ENCODE assay signal across 13 mouse cellular contexts in the genomic region with DNA sequence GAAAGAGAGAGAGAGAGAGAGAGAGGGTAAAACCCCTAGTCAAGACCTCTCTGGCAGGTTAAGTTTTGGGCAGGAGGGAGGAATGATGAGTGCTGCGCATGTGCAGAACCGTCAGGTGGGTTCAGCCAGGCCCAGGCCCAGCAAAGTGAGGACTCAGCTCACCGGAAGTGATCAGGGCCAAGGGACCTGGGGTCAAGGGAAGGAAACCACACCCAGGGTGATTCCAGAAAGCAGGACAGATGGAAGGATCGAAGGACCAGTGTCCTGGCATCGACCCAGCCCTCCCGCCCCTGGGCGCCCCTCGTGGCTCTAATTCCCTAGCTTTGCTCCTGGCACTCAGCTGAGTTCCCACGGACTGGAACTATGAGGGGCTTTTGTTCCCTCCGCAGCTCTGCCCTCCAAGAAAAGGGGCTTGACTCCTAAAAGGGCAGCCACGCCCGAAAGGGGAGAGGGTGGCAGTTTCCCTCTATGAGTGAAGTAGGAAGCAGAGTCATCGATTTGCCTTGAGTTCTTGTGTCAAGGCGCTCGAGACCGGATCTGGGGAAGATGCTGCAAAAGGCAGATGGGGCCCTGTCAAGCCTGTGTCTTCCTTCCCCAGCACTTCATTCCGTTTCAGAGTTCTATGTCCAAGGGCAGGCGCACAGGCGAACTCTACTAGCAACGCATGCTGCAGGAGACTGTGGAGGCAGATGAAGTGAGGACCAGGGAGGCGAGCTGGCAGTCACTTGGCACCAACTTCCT. TPM values are rescaled to one million over a fixed set of nuclear protein-coding genes. Genes with fewer than 3 reads are reported as not detected.
DNase-seq lines count a peak whose midpoint lies in the region; ATAC-seq lines count a peak whose summit lies in the region.
"Had no signal": no experiment of that assay in that cellular context is flagged by ENCODE, and none has a peak within 500 bp of the region (broad histone marks: within the 10 kb centered on the region; RNA-seq: fewer than 3 reads in every experiment).

No protein-coding gene starts in this region.

- H3K27ac ChIP-seq in heart, embryonic 13.5 days (replicated peaks) = peak overlapping the region; percentile 56
- 0 out of 2 replicates have a peak overlapping the region, but pooled peaks have one; percentile 4 for H3K27ac ChIP-seq in embryonic facial prominence, embryonic 15.5 days (replicated peaks)
- peak overlapping the region; percentile 75 for H3K27ac ChIP-seq in hindbrain, embryonic 15.5 days (replicated peaks)
- peak overlapping the region; percentile 48; the same call in 1 of the 2 replicates for H3K27ac ChIP-seq in midbrain, embryonic 13.5 days
- H3K27ac ChIP-seq: kidney, postnatal 0 days; macrophage had no signal

- 0 out of 2 replicates have a peak overlapping the region, but pooled peaks have one; percentile 67 for H3K9ac ChIP-seq in heart, embryonic 13.5 days
- no peak overlapping the region for H3K9ac ChIP-seq in embryonic facial prominence, embryonic 15.5 days
- H3K9ac ChIP-seq in hindbrain, embryonic 15.5 days = no peak overlapping the region
- H3K9ac ChIP-seq in midbrain, embryonic 13.5 days (replicated peaks) = no peak overlapping the region

- peaks cover 54% of the 10 kb centered on the region for H3K4me1 ChIP-seq in heart, embryonic 13.5 days
- peaks cover 46% of the 10 kb centered on the region for H3K4me1 ChIP-seq in embryonic facial prominence, embryonic 15.5 days
- peaks cover 26% of the 10 kb centered on the region for H3K4me1 ChIP-seq in hindbrain, embryonic 15.5 days (replicated peaks)
- peaks cover 16% of the 10 kb centered on the region for H3K4me1 ChIP-seq in midbrain, embryonic 13.5 days (replicated peaks)

- H3K4me3 ChIP-seq in heart, embryonic 13.5 days = no peak overlapping the region
- H3K4me3 ChIP-seq in embryonic facial prominence, embryonic 15.5 days (replicated peaks) = no peak overlapping the region
- no peak overlapping the region for H3K4me3 ChIP-seq in hindbrain, embryonic 15.5 days
- H3K4me3 ChIP-seq in midbrain, embryonic 13.5 days (replicated peaks) = no peak overlapping the region

- H3K9me3 ChIP-seq in heart, embryonic 13.5 days = no peaks in the 10 kb centered on the region
- H3K9me3 ChIP-seq in embryonic facial prominence, embryonic 15.5 days (replicated peaks) = no peaks in the 10 kb centered on the region
- H3K9me3 ChIP-seq in hindbrain, embryonic 15.5 days = no peaks in the 10 kb centered on the region
- no peaks in the 10 kb centered on the region for H3K9me3 ChIP-seq in midbrain, embryonic 13.5 days

- no peak for ATAC-seq in heart, embryonic 13.5 days (ENCODE audit: extremely low read depth, insufficient number of reproducible peaks, low FRiP score, low TSS enrichment)
- no peak for ATAC-seq in embryonic facial prominence, embryonic 15.5 days (ENCODE audit: insufficient number of reproducible peaks, low FRiP score, low TSS enrichment, low read depth)
- no peak for ATAC-seq in hindbrain, embryonic 15.5 days (ENCODE audit: low FRiP score, low read depth)
- no peak for ATAC-seq in midbrain, embryonic 13.5 days

- H3K27me3 ChIP-seq in heart, embryonic 13.5 days (replicated peaks) = no peaks in the 10 kb centered on the region
- H3K27me3 ChIP-seq in embryonic facial prominence, embryonic 15.5 days = no peaks in the 10 kb centered on the region
- no peaks in the 10 kb centered on the region for H3K27me3 ChIP-seq in hindbrain, embryonic 15.5 days
- H3K27me3 ChIP-seq in midbrain, embryonic 13.5 days = no peaks in the 10 kb centered on the region

- no peak for DNase-seq in heart, adult 9 months (ENCODE audit: low spot score in 2 of 2)
- DNase-seq in kidney, postnatal 14 days = no peak
- DNase-seq in retina, embryonic 14.5 days (ENCODE audit: low spot score) = no peak
- DNase-seq in adrenal gland, adult 2 months = no peak
- DNase-seq: adrenal gland, postnatal 36 days had no signal

- peaks cover 28% of the 10 kb centered on the region for H3K36me3 ChIP-seq in heart, embryonic 13.5 days
- peaks cover 9% of the 10 kb centered on the region for H3K36me3 ChIP-seq in embryonic facial prominence, embryonic 15.5 days
- no peaks in the 10 kb centered on the region for H3K36me3 ChIP-seq in hindbrain, embryonic 15.5 days
- H3K36me3 ChIP-seq in midbrain, embryonic 13.5 days = peaks cover 14% of the 10 kb centered on the region; the same call in 1 of the 2 replicates

- 68% methylated on average over 21 of the region's 21 CpGs for WGBS in heart, embryonic 13.5 days
- 71% methylated on average over 21 of the region's 21 CpGs for WGBS in embryonic facial prominence, embryonic 15.5 days
- WGBS in hindbrain, embryonic 15.5 days = 56% methylated on average over 21 of the region's 21 CpGs
- WGBS in midbrain, embryonic 13.5 days = 65% methylated on average over 21 of the region's 21 CpGs

- H3K4me2 ChIP-seq in heart, embryonic 13.5 days = peak overlapping the region; percentile 60
- no peak overlapping the region for H3K4me2 ChIP-seq in embryonic facial prominence, embryonic 15.5 days (replicated peaks)
- H3K4me2 ChIP-seq in hindbrain, embryonic 15.5 days = peak overlapping the region; percentile 46
- peak overlapping the region; percentile 38; the same call in 1 of the 2 replicates for H3K4me2 ChIP-seq in midbrain, embryonic 13.5 days (replicated peaks)

RNA-seq across cellular contexts. Expression of a gene that starts 12.6 kb away (rescaled TPM):
- 8.9 and 9.3 TPM in 2 replicates for polyA plus RNA-seq in heart, embryonic 13.5 days (2015; fragmentation: Nextera tagmentation; extraction: Ambion mirVana)
- 11.0 TPM in 2 replicates for polyA plus RNA-seq in embryonic facial prominence, embryonic 15.5 days (2015; fragmentation: Nextera tagmentation; extraction: Ambion mirVana)
- 19.0 and 20.3 TPM in 2 replicates for polyA plus RNA-seq in hindbrain, embryonic 15.5 days (2015; fragmentation: Nextera tagmentation; extraction: Ambion mirVana)
- polyA plus RNA-seq in midbrain, embryonic 13.5 days (2015; fragmentation: Nextera tagmentation; extraction: Ambion mirVana) = 7.5 and 7.8 TPM in 2 replicates
- 1 to 10 TPM; 5.5 to 8.0 TPM for total RNA-seq in adrenal gland, adult 2 months (2021)
- polyA plus RNA-seq in adrenal gland, adult 2 months (2012; rRNA removed) = 5.6 and 5.9 TPM in 2 replicates
- total RNA-seq: common myeloid progenitor, adult 5-6 weeks had no signal

RNA-seq across cellular contexts. Expression of a gene that starts 24.5 kb away (rescaled TPM):
- polyA plus RNA-seq in heart, embryonic 13.5 days (2015; fragmentation: Nextera tagmentation; extraction: Ambion mirVana) = 98.1 and 104 TPM in 2 replicates
- 144 and 167 TPM in 2 replicates for polyA plus RNA-seq in embryonic facial prominence, embryonic 15.5 days (2015; fragmentation: Nextera tagmentation; extraction: Ambion mirVana)
- polyA plus RNA-seq in hindbrain, embryonic 15.5 days (2015; fragmentation: Nextera tagmentation; extraction: Ambion mirVana) = 111 and 113 TPM in 2 replicates
- 157 and 158 TPM in 2 replicates for polyA plus RNA-seq in midbrain, embryonic 13.5 days (2015; fragmentation: Nextera tagmentation; extraction: Ambion mirVana)
- 100 to 1,000 TPM in 1 of 2 experiments, 10 to 100 TPM in 1; 90.6 to 125 TPM for total RNA-seq in adrenal gland, adult 2 months (2021)
- 51.7 and 56.3 TPM in 2 replicates for polyA plus RNA-seq in adrenal gland, adult 2 months (2012; rRNA removed)

RNA-seq across cellular contexts. Expression of a gene that starts 26.7 kb away (rescaled TPM):
- 47.2 and 49.5 TPM in 2 replicates for polyA plus RNA-seq in heart, embryonic 13.5 days (2015; fragmentation: Nextera tagmentation; extraction: Ambion mirVana)
- 59.6 and 65.4 TPM in 2 replicates for polyA plus RNA-seq in embryonic facial prominence, embryonic 15.5 days (2015; fragmentation: Nextera tagmentation; extraction: Ambion mirVana)
- polyA plus RNA-seq in hindbrain, embryonic 15.5 days (2015; fragmentation: Nextera tagmentation; extraction: Ambion mirVana) = 26.7 and 28.1 TPM in 2 replicates
- polyA plus RNA-seq in midbrain, embryonic 13.5 days (2015; fragmentation: Nextera tagmentation; extraction: Ambion mirVana) = 31.6 and 32.1 TPM in 2 replicates
- total RNA-seq in adrenal gland, adult 2 months (2021) = 10 to 100 TPM; 15.9 to 20.4 TPM
- polyA plus RNA-seq in adrenal gland, adult 2 months (2012; rRNA removed) = 36.0 and 41.0 TPM in 2 replicates

RNA-seq across cellular contexts. Expression of a gene that starts 43.3 kb away (rescaled TPM):
- 1.9 and 2.0 TPM in 2 replicates for polyA plus RNA-seq in heart, embryonic 13.5 days (2015; fragmentation: Nextera tagmentation; extraction: Ambion mirVana)
- polyA plus RNA-seq in embryonic facial prominence, embryonic 15.5 days (2015; fragmentation: Nextera tagmentation; extraction: Ambion mirVana) = 3.4 and 3.6 TPM in 2 replicates
- polyA plus RNA-seq in hindbrain, embryonic 15.5 days (2015; fragmentation: Nextera tagmentation; extraction: Ambion mirVana) = 10.7 and 11.7 TPM in 2 replicates
- 16.4 and 16.9 TPM in 2 replicates for polyA plus RNA-seq in midbrain, embryonic 13.5 days (2015; fragmentation: Nextera tagmentation; extraction: Ambion mirVana)
- 1 to 10 TPM; 1.0 to 1.1 TPM for total RNA-seq in adrenal gland, adult 2 months (2021)
- polyA plus RNA-seq in adrenal gland, adult 2 months (2012; rRNA removed) = 0.48 and 0.53 TPM in 2 replicates

RNA-seq across cellular contexts. Expression of a gene that starts 48.7 kb away (rescaled TPM):
- not detected in 2 replicates for polyA plus RNA-seq in heart, embryonic 13.5 days (2015; fragmentation: Nextera tagmentation; extraction: Ambion mirVana)
- polyA plus RNA-seq in embryonic facial prominence, embryonic 15.5 days (2015; fragmentation: Nextera tagmentation; extraction: Ambion mirVana) = not detected in 2 replicates
- not detected in 2 replicates for polyA plus RNA-seq in hindbrain, embryonic 15.5 days (2015; fragmentation: Nextera tagmentation; extraction: Ambion mirVana)
- polyA plus RNA-seq in midbrain, embryonic 13.5 days (2015; fragmentation: Nextera tagmentation; extraction: Ambion mirVana) = not detected in 2 replicates
- total RNA-seq in adrenal gland, adult 2 months (2021) = not detected
- polyA plus RNA-seq in adrenal gland, adult 2 months (2012; rRNA removed) = not detected in 2 replicates
- total RNA-seq: adrenal gland, postnatal 36 days; common myeloid progenitor, adult 5-6 weeks; gastrocnemius, adult 18-20 months had no signal
- polyA plus RNA-seq: kidney, postnatal 0 days; macrophage had no signal

Comparison
In these comparisons a context has a peak if more than half of its experiments do, and no peak if none do; other contexts are left out.
1. H3K27ac ChIP-seq: peak in every context shown above with its lines; median percentile 75 in hindbrain, embryonic 15.5 days; 56 in heart, embryonic 13.5 days; 48 in midbrain, embryonic 13.5 days; 4 in embryonic facial prominence, embryonic 15.5 days.